Mouse (Mus musculus) ES-Bruce4 (cell line): ENCODE results near the gene Vmn1r207-ps.
"Not testable (repeated sequence)": the region's sequence is repeated elsewhere in the genome, so short reads cannot be mapped to it uniquely, and the experiment has no call there.

Source experiments
- CTCF ChIP-seq: IDR thresholded peaks from one replicate; pipeline ENCODE4 v1.8.1; 2011; ENCODE audit warnings: low read depth, low read length
- EP300 ChIP-seq: IDR thresholded peaks from 2 replicates; pipeline ENCODE4 v1.6.1; 2011; ENCODE audit warnings: low read depth, low read length; ENCODE audit not compliant: insufficient read depth
- POLR2A ChIP-seq: IDR thresholded peaks from one replicate; pipeline ENCODE4 v1.8.1; 2011; ENCODE audit warnings: low read length; ENCODE audit not compliant: insufficient read depth

DNA sequence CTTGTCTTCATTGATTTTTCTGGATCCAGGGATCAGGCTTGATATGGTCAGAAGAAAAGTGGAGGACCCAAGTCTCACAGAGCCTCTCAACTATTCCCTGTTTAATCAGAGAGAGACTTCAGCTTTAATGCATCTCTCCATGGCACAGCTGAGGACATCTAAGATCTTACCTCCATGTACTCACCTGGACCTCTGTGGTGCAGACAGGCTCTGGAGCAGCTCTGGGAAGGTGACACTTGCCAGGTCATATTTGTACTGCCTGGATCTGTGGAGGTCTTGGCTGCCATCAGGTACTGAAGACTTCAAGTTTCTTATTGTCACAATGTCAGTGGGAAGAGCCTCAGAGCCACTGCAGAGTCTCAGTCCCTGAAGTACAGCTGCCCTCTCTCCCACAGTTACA, at the start of gene Vmn1r207-ps:
- not testable (repeated sequence) for TF ChIP-seq CTCF, POLR2A, EP300
